Mouse (Mus musculus) inflammation-experienced regulatory T-cells, adult 6 months (primary cell): ENCODE data around the gene Nrxn3. TPM values are rescaled to one million over a fixed set of nuclear protein-coding genes. Genes with fewer than 3 reads are reported as not detected.

ENCODE experiments used
- ATAC-seq: one replicate; pipeline ENCODE4 v1.8.0; 2017
- polyA plus RNA-seq, 3 experiments: library from polyadenylated mRNA; unstranded; fragments of 100-300 nt; shearing (Covaris generic); gene quantifications; one replicate each; pipeline ENCODE4 v1.2.1; 2017

Gene Nrxn3
- polyA plus RNA-seq, 3 experiments from 2014 or later, result 0.13 TPM; not detected in 2

DNA sequence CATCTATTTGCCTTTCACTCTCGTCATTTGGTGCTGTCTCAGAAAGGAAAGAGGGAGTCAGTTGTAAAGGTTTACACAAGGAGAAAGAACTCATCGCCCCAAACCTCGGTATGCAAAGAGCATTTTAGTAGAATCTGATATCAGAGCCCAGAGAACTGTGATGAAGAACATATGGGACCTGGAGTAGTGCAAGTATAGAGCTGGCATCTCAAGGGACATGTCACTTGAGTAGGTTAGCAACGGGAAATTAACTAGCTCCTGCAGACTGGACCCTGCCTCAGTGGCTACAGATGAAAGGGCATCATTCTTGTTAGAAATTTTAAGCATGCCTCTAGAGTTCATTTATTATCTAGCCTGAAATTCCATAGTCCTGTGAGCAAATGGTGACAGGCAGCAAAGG is 1099.5 kb downstream of the Nrxn3 start:
- no peak for ATAC-seq

DNA sequence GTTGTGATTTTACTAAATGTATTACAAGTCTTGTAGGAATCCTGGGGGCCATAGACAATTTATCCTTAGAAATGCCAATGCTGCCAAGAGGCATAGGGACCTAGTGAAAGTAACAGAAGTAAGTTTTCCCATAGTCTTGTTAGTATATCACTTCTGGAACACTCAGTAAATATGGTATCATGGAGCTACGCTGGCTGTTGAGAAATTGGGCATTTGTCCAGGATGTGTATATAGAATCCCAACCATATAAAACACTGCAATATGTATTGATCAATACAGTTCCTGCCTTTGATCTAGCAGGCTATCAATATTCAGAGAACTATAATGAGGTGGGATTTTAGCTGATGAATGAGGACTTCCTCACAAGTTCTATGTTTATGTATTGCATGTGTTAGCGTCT is 1107.3 kb downstream of the Nrxn3 start:
- ATAC-seq, result no peak

DNA sequence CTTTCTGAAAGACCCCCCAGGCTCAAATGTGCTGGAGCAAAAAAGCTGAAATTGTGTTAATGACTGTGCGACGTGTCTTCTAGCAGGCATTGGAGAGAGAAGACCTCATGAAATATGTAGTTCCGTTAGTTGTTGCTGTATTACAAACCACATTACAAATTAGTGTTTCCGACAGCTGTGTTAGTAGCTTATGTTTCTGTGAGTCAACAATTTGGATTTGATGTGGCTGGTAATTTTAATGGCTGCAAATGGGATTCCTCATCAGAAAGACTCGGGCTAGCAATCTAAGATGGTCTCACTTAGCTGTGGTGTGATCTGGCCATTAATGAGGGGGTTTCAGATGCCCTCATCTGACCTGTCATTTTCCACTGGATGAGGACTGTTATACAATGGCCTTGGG is 1107.7 kb downstream of the Nrxn3 start:
- no peak for ATAC-seq

DNA sequence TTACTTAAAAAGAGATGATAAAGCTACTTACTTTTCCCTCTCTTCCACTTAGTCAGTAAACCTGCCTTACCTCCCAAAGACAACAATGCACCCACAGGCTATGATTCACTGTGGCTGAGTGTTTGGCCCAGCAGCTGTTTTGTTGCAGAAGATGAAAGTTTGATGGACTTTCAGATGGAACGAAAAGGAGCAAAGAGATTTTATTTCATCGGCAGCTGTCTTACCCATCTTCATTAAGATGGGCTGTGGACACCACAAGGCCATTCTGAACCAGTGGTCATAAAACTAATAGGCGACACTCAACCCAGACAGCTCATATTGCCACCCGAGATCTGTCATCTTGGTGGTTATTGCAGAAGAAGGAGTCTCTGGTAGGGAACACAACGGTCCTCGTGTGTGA is 1108.6 kb downstream of the Nrxn3 start:
- no peak for ATAC-seq

DNA sequence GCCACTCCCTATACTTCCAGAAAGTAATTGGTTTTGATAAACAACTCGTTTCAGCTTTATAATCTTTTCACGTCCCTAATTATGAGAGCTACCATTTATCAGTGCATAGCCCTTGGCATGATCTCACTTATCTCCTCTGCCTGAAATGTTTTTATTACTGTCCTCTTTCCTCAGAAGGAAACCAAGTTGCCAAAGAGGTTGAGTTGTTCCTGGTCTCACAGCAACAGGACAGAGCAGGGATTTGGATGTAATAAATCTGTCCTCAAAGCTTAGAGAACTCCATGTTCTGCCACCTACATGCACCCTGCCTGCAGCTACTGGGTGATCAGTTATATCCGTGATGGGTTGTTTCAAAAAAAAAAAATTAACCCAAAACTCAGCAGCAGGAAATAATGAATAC is 1113.6 kb downstream of the Nrxn3 start:
- ATAC-seq, result no peak

DNA sequence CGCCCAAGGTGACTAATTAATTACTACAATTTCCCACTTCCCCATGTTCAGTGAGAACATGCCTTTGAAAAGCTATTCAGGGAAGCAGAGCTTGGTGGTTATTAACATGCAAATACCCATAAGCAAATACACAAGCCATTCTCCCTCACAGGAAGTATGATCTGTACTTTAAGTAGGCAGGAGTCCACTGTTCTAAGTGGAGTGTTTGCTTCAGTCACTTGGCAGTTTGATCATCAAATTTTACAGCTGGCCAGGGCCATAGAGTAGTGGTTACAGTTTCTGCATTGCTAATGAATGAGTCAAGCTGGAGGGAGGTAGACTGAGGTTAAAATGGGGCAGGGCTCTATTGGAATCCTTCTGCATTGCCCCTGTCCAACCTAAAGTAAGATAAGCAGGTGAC is 1120.2 kb downstream of the Nrxn3 start:
- no peak for ATAC-seq

DNA sequence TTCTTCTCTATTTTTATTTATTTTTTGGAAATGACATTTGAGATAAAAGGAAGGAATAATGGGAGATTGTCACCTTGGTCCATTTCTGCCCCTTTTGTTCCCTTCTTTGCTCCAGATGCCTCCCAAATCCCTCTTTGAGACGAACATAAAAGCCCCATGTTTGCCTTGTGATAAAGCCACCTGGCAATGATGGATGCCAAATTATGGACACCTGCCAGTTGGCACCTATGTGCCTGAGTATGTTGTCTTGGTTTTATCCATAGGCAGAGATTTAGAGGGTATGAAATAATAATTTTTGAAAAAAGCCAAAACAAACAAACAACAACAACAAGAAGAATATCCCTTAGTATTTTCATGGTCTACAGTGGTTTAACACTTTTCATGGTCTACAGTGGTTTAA is 1125.4 kb downstream of the Nrxn3 start:
- no peak for ATAC-seq

DNA sequence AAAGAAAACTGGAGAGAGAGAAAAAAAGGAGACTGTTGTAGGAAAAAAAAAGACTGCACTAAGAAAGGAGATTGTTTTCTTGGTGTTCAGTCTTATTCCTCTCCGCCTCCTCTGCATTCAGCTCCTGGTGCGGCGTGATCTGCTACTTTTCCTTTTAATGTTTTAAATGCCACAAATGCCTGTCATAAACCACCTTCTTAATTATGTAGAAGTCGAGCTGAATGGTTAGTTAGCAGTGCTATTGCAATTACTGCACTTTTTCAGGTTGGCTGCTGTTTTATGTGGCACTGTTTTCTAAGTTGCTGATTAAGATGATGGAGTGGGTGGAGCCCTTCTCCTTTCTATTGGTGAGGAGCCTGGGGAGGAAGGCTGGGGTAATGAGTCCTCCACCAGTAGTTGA is 1131.7 kb downstream of the Nrxn3 start:
- no peak for ATAC-seq

DNA sequence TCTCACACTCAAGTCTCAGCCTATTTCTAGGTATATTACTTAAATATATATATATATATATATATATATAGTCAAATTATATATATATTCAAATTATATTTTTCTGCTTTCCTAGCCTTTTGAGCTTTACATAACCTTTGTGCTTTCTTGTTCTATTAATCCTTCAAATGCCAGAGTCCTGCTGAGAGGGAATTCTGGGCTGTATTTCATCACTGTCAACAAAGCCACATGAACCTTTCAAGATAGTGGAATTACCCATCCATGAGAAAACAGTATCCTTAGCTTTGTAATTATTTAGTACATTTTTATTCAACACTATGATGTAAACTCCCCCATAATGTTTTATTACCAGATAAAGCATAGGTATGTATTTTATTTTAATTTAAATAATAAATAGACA is 1144.4 kb downstream of the Nrxn3 start:
- ATAC-seq, result no peak

DNA sequence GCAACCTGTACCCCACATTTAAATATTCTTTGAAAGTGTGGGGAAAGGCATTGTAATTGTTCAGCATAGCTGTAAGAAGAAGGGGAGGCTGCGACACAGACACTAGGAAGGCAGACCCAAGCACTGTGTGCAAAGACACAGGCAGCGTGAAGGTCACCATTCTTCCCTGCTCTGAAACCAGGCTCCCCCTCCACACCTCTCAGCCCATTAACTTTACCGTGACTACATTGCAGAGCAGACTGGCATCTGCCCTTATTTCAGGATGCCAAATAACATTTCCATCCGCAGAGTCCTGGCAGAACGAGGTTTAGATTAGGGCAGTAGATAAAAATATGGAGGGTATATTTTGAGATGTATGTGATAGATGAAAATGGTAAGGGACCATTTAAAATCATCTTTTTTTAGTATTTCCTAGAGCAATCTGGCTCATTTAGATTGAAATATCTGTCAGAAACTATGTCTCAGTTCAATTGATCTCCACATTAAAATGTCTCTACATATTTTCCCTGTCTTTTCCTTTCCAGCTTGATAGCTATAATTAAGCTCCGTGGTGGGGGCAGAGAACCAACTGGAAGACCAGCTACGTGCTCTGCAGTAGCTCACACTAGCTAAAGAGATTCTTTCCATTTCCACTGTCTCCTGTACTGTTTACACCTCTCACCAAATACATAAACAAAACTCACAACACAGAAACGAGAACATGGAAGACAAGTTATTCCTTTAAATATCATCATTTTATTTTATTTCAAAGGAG is 1160.1 kb downstream of the Nrxn3 start:
- ATAC-seq, result no peak

DNA sequence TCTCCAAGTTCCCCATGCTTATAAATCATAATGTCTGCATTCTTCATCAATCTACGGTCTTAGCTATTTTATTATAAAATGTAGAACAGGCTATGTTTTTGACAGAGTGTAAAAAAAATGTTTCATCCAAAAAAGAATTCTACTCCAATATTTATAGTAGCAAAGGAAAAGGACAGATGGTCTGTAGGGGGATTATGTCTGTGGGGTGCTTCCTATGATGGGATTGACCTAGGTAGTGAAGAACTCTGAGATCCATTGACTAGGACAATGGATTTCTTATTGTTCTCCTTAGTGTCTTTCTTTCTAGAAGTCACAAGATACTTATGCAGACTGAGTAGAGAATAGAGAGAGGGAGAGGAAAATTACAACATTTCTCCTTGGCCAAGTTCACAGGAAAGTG is 1161.9 kb downstream of the Nrxn3 start:
- no peak for ATAC-seq

DNA sequence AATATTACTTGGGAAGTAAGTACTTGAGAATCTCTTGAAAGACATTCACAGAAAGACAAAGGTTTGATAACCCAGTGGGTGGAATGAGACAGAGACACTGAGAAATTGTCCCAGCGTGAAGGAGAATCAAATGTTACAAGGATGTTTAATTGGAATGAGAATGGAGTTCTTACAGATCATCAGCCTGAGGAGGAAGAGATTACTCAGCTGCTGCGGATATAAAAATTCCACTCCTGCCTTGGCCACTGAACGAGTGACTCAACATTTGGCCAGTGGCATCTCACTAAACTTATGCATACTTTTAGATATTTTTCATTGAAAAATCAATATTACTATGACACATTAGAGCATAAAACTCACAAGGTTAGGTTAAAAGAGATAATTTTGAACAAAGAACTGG is 1166.0 kb downstream of the Nrxn3 start:
- no peak for ATAC-seq

DNA sequence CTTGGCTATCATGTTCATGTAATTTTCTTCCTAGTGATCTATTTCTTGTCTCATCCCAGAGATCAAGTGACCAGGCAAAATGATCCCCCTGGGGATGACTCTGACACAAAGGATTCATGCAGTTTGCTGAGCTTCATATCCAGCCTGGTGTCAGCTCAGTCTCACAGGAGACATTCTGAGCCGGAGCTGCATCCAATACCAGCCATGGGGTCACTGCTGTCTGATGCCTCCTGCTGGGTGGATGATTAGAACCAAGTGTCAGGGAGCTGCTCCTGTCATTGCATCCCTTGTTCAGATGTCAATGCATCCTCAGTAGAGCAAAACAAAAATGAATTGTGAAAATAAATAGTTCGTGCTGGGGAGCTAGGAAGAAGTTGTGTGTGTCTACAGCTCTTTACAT is 1174.2 kb downstream of the Nrxn3 start:
- ATAC-seq, result no peak

DNA sequence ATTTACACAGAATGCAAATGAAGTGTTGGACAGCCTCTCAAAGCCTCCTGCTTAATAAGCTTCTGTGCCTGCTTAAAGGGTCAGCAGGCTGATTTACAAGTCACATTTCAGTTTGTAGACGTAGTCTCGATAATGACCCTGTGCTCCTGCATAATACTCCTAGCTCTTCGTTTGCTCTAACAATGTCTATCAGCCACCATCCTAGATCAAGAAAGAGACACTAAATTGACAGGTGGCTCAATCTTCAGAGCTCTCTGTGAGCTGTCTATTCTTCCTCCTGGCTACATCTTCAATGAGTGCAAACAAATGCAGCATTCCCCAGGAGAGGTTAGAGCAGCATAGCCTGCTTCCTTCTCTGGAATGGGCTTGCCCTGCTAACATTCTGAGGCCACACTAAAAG is 1186.9 kb downstream of the Nrxn3 start:
- no peak for ATAC-seq

DNA sequence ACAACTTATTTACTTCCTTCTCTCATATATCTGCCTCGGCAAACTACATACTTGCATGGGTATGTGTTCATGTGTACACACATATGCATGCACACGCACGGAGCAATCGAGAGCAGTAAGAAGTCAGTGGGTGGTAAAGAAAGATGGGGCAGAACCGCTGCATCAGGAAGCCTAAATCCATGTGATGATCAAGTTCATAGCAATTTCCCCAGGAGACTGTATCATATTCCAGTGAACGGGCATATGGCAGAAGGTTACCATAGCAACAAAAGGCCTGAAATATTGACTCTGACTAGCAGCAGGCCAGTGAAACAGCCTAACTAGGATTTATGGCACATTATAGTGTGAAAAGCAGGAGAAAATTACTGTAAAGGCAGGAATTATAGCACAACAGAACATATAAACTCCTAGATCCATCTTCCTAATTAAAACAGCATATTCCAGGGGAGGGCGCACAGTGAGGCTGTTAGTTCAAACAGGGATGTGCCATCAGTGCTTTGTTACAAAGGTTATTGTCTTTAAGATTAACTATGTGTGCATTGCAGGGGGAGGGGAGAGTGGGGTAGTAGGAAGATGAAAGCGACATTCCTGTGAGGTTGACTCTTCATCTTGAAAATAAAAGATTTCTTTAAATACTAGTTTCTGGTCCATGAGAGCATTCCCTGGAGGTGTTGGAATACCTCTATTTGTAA is 1195.6 kb downstream of the Nrxn3 start:
- ATAC-seq, result no peak

DNA sequence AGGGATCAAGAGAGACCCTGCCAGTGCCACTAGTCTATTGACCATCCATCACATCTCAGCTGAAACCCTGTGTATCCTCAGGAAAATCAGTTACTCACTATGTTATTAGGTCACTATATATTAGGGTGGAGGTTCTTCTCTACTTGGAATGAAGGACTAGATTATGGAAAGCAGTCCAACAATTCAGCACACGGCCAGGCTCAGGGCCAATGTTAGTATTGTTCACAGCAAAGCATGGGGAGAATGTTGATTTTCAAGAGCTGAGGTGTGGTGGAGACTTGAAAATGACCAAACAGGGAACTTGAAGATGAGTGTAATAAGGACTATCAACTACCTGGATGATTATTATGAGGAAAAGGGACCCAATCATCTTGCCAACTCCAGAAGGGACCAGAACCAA is 1209.7 kb downstream of the Nrxn3 start:
- no peak for ATAC-seq

DNA sequence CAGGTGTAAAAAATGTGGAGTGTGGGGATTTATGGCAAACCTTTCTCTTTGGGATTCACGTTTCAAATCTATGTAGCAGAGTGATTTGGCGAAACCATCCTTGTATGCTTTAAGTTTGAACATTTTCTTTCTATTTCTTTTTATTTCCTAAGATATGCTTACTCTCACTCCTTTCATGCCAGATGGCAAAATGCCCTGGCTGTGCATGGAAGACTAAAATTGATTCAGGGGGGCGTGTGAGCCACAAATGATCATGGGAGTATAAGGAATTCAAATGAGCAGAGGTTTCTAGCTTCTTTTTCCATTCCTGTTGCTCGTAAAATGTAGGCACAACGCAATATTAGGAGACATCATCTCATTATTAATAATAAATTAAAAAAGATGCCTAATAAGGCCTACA is 1211.0 kb downstream of the Nrxn3 start:
- no peak for ATAC-seq

DNA sequence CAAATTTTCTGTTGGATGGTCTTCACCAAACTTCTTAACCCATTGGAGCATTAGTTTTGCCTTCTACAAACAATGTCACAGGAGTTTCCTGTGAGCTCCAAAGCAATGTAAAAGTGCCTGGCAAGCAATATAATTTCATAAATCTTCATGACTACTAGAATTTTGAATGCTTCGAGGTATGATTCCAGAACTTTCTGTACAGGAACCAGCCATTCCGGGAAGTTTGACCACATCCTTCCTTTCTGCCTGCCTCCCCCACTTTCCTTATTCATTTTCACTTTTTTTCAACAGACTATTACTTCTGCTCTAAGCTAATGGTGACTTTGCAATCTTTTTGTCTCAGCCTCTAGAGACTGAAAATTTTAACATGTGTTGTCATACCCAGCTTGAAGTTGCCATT is 1218.1 kb downstream of the Nrxn3 start:
- no peak for ATAC-seq

DNA sequence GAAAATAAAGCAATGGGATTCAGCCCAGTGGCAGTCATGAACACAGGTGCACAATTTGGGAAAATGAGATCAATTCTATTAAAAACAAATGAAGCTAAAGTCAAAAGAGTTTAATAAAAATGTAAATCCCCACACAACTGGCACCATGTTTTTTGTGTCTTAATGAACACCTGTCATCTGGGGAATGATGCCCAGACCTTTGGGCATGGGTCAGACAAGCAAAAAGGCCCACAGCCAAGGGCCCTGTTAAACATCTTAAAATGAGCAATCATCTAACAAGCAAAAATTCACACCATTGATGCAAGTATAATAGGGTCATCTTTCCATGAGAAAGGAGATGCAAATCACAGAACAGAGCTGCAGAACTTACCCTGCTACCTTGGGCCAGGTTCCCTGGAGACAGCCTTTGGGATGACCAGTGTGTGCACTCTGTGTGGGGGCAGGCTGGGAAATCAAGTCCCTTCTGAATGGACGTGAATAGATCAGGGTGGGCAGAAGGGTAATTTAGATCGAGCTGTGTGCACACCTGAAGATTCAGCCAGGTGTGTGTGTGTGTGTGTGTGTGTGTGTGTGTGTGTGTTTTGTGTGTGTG is 1223.3 kb downstream of the Nrxn3 start:
- ATAC-seq, result no peak

DNA sequence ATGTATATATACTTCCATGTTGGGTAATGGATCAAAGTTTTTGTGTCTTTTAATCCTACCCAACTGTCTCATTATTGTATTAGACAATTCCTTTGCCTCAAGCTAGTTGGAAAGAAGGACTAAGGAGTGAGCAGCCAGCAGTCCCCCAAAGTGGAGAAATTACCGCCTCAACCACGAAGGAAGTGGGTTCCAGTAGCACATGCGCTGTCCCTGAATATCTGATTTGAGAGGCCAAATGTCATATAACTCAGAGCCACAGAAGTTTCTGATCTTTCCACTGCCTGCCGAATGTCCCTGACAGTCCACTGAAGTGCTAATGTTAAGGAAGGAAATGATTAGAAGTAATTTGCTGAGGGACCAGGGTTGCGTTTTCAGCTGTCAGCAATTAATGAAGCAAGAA is 1223.8 kb downstream of the Nrxn3 start:
- ATAC-seq, result no peak

DNA sequence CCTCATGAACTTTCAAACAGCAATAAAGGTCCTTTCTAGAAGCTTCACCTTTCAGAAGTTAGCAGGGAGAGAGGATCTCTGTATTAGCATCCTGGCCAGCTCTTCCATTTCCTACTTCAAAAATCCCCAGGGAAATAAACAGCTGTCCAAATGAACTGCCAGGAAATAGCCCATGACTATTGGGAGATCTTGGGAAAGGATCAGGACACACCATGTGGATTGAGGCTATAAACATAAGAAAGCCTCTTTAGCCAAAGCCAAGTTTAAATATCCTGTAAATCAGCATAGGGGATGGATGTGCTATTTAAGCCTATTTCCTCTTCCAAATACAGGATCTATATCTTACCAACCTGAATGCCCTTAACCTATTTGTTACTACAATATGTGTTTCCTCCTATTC is 1230.6 kb downstream of the Nrxn3 start:
- ATAC-seq, result no peak

DNA sequence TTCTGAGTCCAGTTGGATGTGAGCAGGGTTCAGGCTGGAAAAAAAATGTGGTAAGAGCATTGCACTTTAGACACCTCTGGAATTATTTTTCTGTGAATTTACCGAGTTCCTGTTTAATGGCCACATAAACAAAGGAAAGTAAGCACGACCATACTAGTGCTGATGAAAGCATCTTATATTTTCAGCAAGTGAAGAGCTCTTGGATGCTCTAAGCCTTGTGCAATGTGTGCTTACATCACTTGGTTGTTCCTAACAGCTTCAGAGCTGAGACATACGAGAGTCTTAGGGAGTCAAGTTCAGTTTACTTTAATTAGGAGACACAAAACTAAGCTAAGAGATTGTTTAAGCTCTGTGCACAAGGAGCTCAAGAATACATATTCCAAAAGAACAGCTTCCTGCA is 1231.0 kb downstream of the Nrxn3 start:
- no peak for ATAC-seq

DNA sequence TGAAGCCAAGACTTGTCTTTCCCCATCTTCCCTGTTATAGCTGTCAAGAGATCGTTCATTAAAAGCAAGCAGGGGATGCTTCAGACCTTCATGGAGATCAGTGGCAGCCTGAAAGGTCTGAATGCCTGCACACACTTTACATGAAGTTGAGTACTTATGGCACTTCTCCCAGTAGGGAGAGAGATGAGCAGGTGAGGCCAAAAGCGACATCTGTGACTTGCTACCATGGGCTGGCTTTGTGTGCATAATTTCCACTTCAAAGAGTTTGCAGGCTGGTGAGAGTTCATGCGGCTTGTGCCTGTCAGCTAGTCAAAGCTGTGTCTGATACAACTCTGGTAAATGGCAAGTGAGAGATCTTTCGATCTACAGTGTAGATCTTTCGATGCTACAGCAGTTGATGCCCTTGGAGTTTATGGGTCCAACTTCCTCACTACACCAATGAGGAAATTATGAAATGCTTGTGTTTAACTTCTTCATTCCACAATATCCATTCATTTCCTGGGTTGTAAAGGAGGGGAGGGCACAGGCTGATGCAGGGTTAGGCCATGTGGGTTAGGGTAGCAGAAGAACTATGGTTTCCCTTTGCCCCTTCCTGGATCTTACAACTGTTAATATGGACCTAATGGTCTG is 1231.9 kb downstream of the Nrxn3 start:
- no peak for ATAC-seq

DNA sequence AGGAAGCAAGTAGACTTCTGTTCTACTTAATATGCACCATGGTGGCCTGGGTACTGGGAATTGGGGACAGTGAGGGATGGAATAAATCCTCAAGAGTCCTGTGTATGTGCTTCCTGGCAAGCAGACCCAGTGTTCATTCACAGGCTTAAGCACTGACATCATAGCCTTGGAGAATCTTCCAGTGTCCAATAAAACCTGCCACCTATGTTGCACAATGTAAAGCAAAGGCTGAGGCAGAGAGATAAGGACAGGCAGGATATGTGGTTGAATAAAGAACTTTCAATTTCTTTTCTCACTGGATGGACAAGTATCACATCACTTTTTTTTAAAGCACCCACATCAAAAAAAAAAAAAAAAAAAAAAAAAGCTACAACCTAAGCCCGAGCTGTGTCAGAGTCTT is 1240.4 kb downstream of the Nrxn3 start:
- ATAC-seq, result no peak
